Mouse (Mus musculus) olfactory bulb, adult 2 months (tissue): ENCODE data around the gene Car2.

Experiments used
- CTCF ChIP-seq: fragments of 200-500 bp; IDR thresholded peaks from 2 replicates; pipeline ENCODE4 v1.5.1; 2012; ENCODE audit warnings: low read depth, mild to moderate bottlenecking, low read length, moderate library complexity; ENCODE audit not compliant: insufficient read depth
- POLR2A ChIP-seq: fragments of 200-500 bp; IDR thresholded peaks from 2 replicates; pipeline ENCODE4 v1.6.1; 2012; ENCODE audit warnings: mild to moderate bottlenecking, low read depth, low read length, moderate library complexity; ENCODE audit not compliant: insufficient read depth

DNA sequence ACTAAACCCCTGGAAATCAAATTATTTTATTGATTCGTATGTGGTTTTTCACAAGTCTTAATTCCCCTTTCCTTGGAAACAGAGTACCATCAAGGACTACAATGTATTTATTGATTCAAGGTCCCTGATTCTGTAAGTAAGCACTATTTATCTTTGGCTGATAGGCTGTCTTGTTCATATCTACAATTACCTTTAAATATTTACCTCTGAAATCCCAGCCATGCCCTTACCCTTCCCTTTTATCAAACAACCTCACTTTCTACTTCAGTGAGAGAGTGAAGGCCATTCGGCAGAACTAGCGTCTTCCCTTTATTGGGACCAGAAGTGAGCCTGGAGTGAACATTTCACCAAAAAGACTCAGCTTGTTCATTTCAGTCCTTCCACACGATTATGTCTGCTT, 27.7 kb downstream of the Car2 start:
- TF ChIP-seq POLR2A: no peak
- TF ChIP-seq CTCF: no peak
